Mouse (Mus musculus): ENCODE data around the gene Mrps5. TPM values are rescaled to one million over a fixed set of nuclear protein-coding genes. Genes with fewer than 3 reads are reported as not detected.

The Mrps5 gene
- total RNA-seq, 2 experiments from 2014 or later, result 78.9 to 79.3 TPM

Other genes with a start within 250 kb of the Mrps5 start
- not detected for gene Astl, start 248.6 kb upstream of the Mrps5 start, total RNA-seq (2021)
- gene Adra2b, start 224.0 kb upstream of the Mrps5 start, total RNA-seq (2021), result under 1 TPM; 0.64 to 0.67 TPM
- not detected for gene Gpat2, start 162.0 kb upstream of the Mrps5 start, total RNA-seq (2021)
- 10 to 100 TPM; 21.5 to 21.9 TPM for gene Fahd2a, start 142.7 kb upstream of the Mrps5 start, total RNA-seq (2021)
- under 1 TPM; 0.28 to 0.38 TPM for gene Kcnip3, start 65.1 kb upstream of the Mrps5 start, total RNA-seq (2021)
- gene Prom2, start 45.8 kb upstream of the Mrps5 start, total RNA-seq (2021), result not detected
- gene Zfp661, start 128 bp upstream of the Mrps5 start, total RNA-seq (2021), result 1 to 10 TPM; 1.7 to 2.1 TPM
- gene Mal, start 69.5 kb downstream of the Mrps5 start, total RNA-seq (2021), result 1 to 10 TPM; 4.6 to 6.1 TPM
- gene Mall, start 142.7 kb downstream of the Mrps5 start, total RNA-seq (2021), result 1 to 10 TPM; 3.7 to 5.5 TPM
- gene Nphp1, start 201.7 kb downstream of the Mrps5 start, total RNA-seq (2021), result 10 to 100 TPM; 16.7 to 20.0 TPM
- 100 to 1,000 TPM; 104 to 110 TPM for gene Mtln, start 205.3 kb downstream of the Mrps5 start, total RNA-seq (2021)
- gene Bub1, start 244.6 kb downstream of the Mrps5 start, total RNA-seq (2021), result under 1 TPM; 0.49 to 0.62 TPM